Mouse (Mus musculus): ENCODE measurements at regions not wholly inside any gene's neighbourhood (a gene's known extent, or its start where the extent isn't known, plus 50 kb on each side); places are given as distances from the start of the nearest gene placed in this dataset.
"Not testable (repeated sequence)": the region's sequence is repeated elsewhere in the genome, so short reads cannot be mapped to it uniquely, and the experiment has no call there.

DNA sequence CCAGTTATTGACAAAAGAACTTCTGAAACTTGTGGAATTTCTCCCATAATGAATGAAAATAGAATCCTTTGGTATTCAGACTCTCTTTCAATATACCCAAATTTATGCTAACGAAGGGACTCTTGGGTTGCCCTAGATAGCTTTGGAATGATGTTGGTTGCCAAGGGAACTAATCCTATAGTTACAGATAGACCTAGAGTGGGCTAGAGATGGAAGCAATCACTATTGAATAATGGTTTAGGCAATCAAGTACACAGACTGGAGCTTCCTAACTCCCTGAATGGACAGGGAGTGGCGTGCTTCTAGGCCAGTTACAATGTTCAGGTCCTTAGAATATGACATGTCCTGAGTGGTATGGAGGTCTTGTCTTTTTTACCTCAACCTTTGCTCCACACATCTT lies 354.3 kb upstream of the Tmpo start:
- no peak for ATAC-seq (replicated peaks in 1 of 2; ENCODE audit: insufficient read depth in 1 of 2, low FRiP score in 2 of 2, low TSS enrichment in 1 of 2, low read depth in 1 of 2, poor library complexity in 2 of 2, severe bottlenecking in 2 of 2)

- ATAC-seq (replicated peaks in 1 of 2; ENCODE audit: insufficient read depth in 1 of 2, low FRiP score in 2 of 2, low TSS enrichment in 1 of 2, low read depth in 1 of 2, poor library complexity in 2 of 2, severe bottlenecking in 2 of 2): no peak
Observed at GRCm38 (mm10) chr10:91528305-91528704, 347.2 kb upstream of the Tmpo start.

DNA sequence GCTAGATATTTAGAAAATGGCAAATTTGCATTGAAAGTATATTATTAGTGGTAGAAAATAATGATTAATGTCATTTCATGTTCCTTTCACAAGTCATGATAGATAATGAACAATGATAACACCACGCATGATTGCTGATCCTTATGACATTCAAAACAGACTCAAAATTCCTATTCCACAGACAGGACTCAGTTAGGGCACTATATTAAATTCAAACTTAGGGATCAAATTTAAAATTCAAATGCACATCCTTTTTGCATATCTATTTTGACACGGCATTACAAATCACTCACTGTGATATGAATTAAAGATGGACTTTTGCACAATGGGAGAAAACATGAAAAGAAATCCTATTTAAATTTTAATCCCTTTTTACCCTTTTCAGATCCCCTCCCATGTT lies 340.1 kb upstream of the Tmpo start:
- no peak for ATAC-seq (replicated peaks in 1 of 2; ENCODE audit: insufficient read depth in 1 of 2, low FRiP score in 2 of 2, low TSS enrichment in 1 of 2, low read depth in 1 of 2, poor library complexity in 2 of 2, severe bottlenecking in 2 of 2)

GRCm38 (mm10) chr10:91515021-91515371 lies 333.9 kb upstream of the Tmpo start:
- ATAC-seq (replicated peaks in 1 of 2; ENCODE audit: insufficient read depth in 1 of 2, low FRiP score in 2 of 2, low TSS enrichment in 1 of 2, low read depth in 1 of 2, poor library complexity in 2 of 2, severe bottlenecking in 2 of 2): no peak

DNA sequence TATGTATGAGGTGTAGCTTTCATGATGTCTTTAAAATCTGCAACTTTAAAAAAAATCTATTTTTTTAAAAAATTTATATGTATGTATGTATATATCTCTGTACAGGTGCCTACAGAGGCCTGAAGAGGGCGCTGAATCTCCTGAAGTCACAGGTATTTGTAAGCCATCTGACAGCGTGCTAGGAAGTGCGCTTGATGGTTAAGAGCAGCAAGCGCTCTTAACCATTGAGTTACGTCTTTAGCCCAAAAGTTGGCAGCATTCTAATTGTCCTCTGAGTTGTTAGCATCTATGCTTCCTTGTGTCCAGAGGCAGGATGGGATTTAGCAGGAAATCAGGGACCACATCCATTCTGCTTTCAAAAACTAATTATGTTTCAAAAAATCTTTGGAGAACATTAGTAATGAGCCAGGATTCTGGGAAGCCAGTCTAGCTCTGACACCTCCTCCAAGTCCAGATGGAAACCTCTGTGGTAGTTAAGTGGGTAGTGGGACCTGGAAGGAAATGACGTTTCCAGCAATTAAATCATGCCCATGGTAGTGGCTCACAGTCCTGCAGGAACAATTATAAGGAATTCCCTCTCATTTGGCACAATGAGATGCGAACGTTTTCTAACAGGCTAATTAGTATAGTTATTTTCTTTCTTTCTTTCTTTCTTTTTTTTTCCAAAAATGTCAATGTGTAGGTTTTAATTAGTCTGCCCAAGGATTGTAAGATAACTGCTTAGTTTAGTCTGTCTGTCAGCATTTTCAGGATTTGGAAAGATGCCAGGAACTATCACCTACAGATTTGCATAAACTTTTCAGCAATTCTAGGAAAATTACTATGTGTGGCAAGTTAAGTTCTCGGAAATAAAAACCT lies 333.3 kb upstream of the Tmpo start:
- no peak for ATAC-seq (replicated peaks in 1 of 2; ENCODE audit: insufficient read depth in 1 of 2, low FRiP score in 2 of 2, low TSS enrichment in 1 of 2, low read depth in 1 of 2, poor library complexity in 2 of 2, severe bottlenecking in 2 of 2)

- no peak for ATAC-seq (replicated peaks in 1 of 2; ENCODE audit: insufficient read depth in 1 of 2, low FRiP score in 2 of 2, low TSS enrichment in 1 of 2, low read depth in 1 of 2, poor library complexity in 2 of 2, severe bottlenecking in 2 of 2)
Observed at GRCm38 (mm10) chr10:91507038-91507437, 325.9 kb upstream of the Tmpo start.

GRCm38 (mm10) chr10:91504891-91505290 lies 323.8 kb upstream of the Tmpo start:
- ATAC-seq (replicated peaks in 1 of 2; ENCODE audit: insufficient read depth in 1 of 2, low FRiP score in 2 of 2, low TSS enrichment in 1 of 2, low read depth in 1 of 2, poor library complexity in 2 of 2, severe bottlenecking in 2 of 2): no peak

- no peak for ATAC-seq (replicated peaks in 1 of 2; ENCODE audit: insufficient read depth in 1 of 2, low FRiP score in 2 of 2, low TSS enrichment in 1 of 2, low read depth in 1 of 2, poor library complexity in 2 of 2, severe bottlenecking in 2 of 2)
Observed at GRCm38 (mm10) chr10:91498543-91498942, 317.4 kb upstream of the Tmpo start.

- ATAC-seq (replicated peaks in 1 of 2; ENCODE audit: insufficient read depth in 1 of 2, low FRiP score in 2 of 2, low TSS enrichment in 1 of 2, low read depth in 1 of 2, poor library complexity in 2 of 2, severe bottlenecking in 2 of 2): no peak
Observed at GRCm38 (mm10) chr10:91464691-91465090, 283.6 kb upstream of the Tmpo start.

GRCm38 (mm10) chr10:91447974-91448703 lies 267.0 kb upstream of the Tmpo start:
- ATAC-seq (replicated peaks in 1 of 2; ENCODE audit: insufficient read depth in 1 of 2, low FRiP score in 2 of 2, low TSS enrichment in 1 of 2, low read depth in 1 of 2, poor library complexity in 2 of 2, severe bottlenecking in 2 of 2): no peak

GRCm38 (mm10) chr10:91443321-91443720 lies 262.2 kb upstream of the Tmpo start:
- no peak for ATAC-seq (replicated peaks in 1 of 2; ENCODE audit: insufficient read depth in 1 of 2, low FRiP score in 2 of 2, low TSS enrichment in 1 of 2, low read depth in 1 of 2, poor library complexity in 2 of 2, severe bottlenecking in 2 of 2)

GRCm38 (mm10) chr10:91440051-91440450 lies 258.9 kb upstream of the Tmpo start:
- ATAC-seq (replicated peaks in 1 of 2; ENCODE audit: insufficient read depth in 1 of 2, low FRiP score in 2 of 2, low TSS enrichment in 1 of 2, low read depth in 1 of 2, poor library complexity in 2 of 2, severe bottlenecking in 2 of 2): no peak

DNA sequence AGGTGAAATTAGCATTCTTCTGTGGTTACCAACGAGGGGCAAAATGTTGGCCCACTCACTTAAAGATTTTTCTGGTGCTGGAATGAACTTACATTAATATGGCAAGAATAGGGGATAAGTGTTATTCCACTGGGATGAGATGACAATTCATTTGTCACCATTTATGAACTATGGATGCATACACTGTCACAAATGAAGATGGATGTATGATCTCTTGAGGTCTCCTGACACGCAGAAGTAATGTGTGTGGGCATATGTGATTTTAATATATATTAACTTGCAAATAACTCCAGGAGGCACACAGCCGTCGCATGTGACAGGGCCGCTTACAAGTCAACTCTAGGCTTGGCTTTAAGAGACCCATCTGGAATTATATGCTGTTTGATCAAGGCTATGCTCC lies 256.8 kb upstream of the Tmpo start:
- no peak for ATAC-seq (replicated peaks in 1 of 2; ENCODE audit: insufficient read depth in 1 of 2, low FRiP score in 2 of 2, low TSS enrichment in 1 of 2, low read depth in 1 of 2, poor library complexity in 2 of 2, severe bottlenecking in 2 of 2)

DNA sequence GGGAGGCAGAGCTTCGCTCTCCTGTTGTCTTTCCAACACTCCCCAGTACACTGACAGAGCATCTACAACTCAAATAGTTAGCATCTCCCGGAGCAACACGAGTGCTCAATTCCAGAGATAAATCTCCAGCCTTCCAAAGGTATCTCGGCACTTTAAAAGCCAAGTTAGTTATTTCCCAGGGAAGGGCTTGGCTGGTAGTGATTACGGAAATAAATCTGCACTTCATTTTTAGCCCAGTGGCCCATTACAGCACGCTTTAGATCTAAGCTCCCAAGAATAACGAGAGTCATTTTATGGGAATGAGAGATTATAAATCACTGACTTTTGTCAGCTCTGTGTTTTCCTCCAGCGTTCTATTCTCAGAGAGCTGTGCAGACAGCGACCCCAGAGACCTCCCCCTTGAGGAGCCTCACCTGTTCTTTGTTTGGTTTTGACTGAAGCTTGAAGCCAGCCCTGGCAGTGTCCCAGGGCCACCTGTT lies 255.0 kb upstream of the Tmpo start:
- no peak for ATAC-seq (replicated peaks in 1 of 2; ENCODE audit: insufficient read depth in 1 of 2, low FRiP score in 2 of 2, low TSS enrichment in 1 of 2, low read depth in 1 of 2, poor library complexity in 2 of 2, severe bottlenecking in 2 of 2)

DNA sequence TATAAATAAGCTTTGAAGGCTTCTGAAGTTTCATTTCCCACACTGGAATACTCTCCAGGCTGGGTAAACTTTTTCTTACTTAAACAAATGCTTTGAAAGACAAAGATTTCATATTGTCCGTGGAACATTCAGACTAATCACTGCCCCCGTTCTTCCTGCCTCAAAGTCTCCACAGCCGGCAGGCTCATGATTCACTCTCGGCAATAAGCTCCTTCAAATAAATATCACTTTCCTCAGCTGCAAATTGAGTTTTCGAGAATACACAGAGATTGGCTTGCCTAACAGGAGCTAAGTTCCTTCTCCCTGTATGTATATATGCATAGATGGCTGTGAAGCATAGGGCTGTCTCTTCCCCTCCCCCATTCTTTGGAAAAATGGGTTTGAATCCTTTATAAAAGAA lies 249.2 kb upstream of the Tmpo start:
- ATAC-seq (replicated peaks in 1 of 2; ENCODE audit: insufficient read depth in 1 of 2, low FRiP score in 2 of 2, low TSS enrichment in 1 of 2, low read depth in 1 of 2, poor library complexity in 2 of 2, severe bottlenecking in 2 of 2): no peak

GRCm38 (mm10) chr10:91426584-91426983 lies 245.5 kb upstream of the Tmpo start:
- ATAC-seq (replicated peaks in 1 of 2; ENCODE audit: insufficient read depth in 1 of 2, low FRiP score in 2 of 2, low TSS enrichment in 1 of 2, low read depth in 1 of 2, poor library complexity in 2 of 2, severe bottlenecking in 2 of 2): no peak

DNA sequence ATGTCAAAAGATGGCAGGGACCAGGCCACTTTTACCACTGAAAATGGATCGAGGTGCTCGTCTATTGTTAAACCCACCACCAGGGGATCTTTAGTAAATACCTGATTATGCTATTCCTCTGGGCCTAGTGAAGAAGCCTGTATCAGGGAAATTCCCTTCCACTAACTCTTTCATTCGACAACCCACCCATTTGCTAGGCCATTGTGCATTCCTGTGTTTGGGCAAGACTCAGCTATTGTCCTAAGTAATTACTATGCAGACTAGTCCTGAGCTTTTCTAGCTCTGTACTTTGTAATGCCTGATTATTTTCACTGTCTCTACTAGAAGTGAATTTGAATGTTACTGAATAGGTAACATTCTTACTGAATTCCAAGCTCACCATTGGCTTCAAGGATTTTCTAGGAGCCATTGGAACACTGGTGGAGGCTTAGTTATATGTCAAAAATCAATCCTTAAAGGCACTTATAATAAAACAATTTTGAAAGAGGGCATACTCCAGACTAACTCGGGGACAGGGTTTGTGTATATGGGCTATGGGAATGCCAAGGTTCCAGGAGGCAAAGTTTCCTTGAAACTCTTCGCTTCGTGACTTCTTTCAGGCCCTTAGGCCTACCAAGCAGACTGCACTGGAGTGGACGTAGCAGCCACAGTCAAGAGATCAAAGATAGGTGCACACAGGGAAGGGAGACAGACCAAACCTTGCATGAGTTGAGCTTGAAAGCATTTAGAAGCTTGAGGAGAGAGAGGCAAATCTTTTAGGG lies 244.7 kb upstream of the Tmpo start:
- not testable (repeated sequence) for ATAC-seq (replicated peaks in 1 of 2; ENCODE audit: insufficient read depth in 1 of 2, low FRiP score in 2 of 2, low TSS enrichment in 1 of 2, low read depth in 1 of 2, poor library complexity in 2 of 2, severe bottlenecking in 2 of 2)

GRCm38 (mm10) chr10:91424786-91425185 lies 243.7 kb upstream of the Tmpo start:
- ATAC-seq (replicated peaks in 1 of 2; ENCODE audit: insufficient read depth in 1 of 2, low FRiP score in 2 of 2, low TSS enrichment in 1 of 2, low read depth in 1 of 2, poor library complexity in 2 of 2, severe bottlenecking in 2 of 2): no peak
